Mouse (Mus musculus): Measurements from ENCODE around the gene Trub2.
"Not testable (repeated sequence)": the region's sequence is repeated elsewhere in the genome, so short reads cannot be mapped to it uniquely, and the experiment has no call there.

Trub2 gene

DNA sequence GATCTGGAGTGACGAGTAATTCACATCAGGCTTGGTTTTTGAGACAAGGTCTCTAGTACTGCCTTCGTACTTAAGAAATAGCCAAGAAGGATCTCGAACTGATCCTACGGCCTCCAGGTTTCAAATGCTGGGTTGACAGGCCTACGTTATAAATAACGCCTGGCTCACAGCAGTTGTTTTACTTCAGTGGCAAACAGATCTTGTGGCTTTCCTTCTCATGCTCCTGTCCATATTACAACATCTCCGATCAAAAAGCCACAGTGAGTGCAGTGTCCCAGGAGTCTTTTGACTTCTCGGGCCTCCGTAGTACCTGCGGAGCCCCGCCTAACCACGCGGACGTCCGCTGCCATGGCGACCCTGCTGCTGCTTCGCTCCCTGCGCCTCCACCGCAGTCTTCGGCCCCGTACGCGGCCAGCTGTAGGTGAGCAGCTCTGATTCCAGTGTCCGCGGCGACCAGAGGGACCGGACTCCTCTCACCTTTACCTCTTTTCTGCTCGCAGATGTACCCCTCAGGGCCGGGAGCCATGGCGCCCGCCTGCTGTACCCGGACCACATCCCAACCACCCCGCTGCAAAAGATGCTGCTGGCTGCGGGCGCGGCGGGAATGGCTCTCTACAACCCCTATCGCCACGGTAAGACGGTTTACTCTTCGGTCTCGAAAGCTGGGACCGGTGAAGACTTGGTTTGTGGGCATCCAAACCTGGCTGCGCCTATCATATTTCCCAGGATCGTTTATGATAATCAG is at the start of gene Trub2:
TSS of gene Trub2 (minus strand) at position 566 of the 745 bp plus-strand sequence.
- DNase-seq = peak; percentile 85

DNA sequence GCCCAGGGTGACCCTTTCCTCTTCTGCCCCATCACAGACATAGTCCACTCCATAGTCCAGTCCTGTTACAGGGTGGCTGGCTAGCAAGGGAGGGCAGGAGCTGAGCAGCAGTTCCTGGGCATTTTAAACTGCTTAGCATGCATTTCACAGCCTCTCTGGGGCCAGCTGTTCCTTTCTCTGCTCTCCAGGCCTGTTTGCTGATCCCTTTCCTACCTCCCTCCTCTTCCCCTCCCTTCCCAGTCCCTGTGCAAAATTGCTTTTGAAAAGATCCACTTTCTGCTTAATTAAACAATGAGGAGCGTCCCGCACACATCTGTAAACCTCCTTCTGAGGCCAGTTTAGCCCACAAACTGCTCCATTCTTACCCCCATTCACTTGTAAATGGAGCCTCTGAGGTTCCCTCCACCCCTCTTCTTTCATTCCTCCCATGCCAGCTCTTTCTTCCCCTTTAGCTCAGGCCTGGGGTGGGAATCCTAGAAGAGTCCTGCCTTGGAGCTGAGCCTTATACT is 47.1 kb upstream of the Trub2 start:
- DNase-seq = no peak

DNA sequence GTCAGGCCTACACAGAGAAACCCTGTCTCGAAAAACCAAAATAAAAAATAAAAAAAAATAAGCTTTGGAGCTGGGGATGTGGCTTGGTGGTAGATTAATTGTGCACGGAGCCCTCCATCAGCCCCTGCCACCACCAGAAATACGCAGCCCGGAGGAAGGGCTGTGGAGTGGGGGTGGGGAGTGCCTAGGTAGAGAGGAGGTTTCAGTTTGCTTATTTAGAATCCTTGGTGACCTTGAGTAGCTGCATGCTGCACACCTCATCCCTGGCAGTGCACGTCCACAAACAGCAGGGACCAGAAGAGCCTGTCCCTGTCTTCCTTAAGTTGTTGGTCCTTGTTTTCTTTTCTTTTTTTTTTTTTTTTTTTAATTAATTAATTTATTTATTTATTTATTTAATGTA is 45.5 kb upstream of the Trub2 start:
- no peak for DNase-seq

DNA sequence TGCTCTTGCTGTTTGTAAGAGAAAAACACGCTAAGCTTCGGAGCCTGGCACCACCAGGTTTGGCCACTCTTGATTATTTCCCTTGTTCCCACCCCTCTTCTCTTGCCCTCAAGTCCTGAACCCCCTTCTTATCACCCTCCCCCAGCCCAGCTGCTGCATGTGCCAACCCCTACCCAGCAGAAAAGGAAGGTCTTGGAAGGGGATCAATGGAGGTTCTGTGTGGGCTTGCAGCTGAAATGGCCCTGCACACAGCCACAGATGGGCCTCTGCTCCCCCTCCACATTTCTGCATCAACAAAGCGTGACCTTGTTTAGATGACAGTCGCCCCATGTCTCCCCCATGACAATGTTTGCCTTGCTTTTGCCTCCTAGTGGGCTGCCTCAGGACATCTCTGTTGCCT is 42.8 kb upstream of the Trub2 start:
- DNase-seq = peak; percentile 49

DNA sequence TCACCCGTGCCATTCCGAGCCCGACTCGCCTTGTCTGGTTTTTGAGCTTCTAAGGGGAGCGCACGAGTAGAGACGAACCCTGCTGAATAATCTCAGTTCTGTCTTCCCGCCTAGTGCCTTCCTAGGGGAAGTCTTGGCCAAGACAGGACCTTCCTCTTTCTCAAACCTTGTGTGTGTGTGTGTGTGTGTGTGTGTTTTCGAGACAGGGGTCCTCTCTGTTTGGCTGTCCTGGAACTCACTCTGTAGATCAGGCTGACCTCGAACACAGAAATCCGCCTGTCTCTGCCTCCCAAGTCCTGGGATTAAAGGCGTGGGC is 39.4 kb upstream of the Trub2 start:
- DNase-seq = no peak

DNA sequence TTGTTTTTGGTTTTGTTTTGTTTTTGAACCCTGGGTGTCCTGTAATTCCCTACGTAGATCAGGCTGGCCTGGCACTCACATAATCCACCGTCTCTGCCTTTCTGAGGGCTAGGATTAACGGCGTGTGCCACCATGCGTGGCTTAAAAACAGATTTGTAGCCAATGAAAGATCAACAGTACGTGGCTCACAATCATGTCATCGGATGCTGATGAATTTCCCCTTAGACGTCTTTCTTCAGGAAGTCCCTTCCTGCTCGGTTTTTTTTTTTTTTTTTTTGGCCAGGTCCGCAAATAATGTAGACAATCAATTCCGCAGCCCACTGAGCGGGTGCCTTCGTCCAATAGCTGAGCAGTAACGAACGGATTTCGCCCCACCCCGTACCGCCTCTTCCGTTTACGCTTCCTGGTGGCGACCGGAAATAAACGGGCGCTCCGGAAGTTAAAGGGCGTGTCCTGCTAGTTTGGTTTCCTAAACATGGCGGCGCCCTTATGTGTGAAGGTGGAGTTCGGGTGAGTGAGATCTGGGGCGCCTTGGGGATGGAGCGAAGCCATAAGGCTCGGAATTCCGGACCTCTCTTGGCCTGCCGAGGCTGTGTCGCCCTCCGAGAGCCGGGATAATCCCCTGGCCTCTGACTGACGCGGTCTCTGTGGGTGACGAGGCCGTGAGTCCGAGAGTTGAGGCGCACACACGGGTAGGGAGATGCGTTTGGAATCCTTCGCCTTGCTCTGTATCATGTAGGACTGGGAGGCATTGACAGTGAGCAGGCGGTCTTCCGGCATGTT is 38.8 kb upstream of the Trub2 start:
- peak; percentile 96 for DNase-seq

DNA sequence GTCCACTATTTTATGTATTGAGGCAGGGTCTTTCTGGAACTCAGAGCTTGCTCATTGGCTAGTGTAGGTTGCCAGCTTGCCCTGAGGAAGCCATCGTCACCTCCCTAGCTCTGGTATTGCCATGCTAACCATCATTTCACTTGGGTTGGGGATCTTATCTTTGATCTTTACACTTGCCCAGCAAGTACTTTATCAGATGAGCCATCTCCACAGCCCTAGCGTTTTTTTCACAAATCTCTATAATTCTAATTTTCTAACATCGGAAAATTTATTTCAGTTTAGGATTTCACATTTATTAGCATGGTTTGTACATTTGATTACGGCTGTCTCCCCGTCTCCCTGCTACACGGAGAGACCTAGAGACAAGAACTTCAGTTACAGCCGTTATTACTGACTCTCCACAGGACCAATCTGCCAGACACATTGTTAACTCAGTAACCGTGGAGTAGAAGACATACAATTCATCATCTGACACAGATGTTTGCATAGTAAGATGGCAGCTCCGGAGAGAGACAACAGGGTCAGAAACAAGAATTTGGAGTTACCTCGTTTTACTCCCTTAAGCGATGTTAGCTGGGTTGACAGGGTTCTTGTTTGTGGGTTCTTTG is 38.1 kb upstream of the Trub2 start:
- no peak for DNase-seq

DNA sequence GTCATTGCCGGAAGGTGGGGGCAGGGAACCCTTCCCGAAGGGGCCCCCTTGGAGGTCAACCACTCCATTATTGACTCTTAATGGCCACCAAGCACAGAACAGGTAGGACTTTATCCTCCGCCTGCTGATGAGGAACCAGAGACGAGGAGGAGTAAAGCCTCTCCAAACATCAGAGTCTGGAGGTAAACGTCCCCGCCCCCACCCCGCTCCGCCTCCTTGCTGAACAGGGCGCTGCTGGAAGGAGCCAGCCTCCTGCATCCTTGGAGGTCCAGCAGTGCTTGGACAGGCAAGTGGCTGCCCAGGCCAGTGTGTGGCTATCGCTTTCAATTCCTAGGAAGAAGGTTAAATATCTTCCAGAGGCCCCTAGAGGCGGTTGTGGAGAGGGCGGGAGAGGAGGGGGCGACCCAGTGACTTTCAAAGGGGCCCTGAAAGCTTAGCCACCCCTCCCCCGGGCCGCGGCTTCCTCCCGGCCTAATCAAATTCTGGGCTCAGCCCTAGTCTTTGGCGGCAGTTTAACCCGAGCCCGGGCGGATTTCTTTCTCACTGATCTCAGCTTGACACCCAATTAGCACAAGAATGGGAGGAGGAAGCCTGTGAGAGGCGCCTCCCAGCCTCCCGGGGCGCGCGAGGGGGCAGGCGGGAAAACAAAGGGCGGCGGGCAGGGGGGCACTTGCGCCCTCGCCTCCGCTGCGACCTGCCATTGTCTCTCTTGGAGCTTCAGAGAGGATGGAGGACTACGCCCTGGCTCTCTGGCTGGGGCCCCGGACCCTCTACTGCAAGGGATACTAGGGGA is 31.9 kb upstream of the Trub2 start, which contains the start of gene Urm1:
TSS of gene Urm1 (plus strand) at position 51 of the 793 bp plus-strand sequence.
- DNase-seq = peak; percentile 70

DNA sequence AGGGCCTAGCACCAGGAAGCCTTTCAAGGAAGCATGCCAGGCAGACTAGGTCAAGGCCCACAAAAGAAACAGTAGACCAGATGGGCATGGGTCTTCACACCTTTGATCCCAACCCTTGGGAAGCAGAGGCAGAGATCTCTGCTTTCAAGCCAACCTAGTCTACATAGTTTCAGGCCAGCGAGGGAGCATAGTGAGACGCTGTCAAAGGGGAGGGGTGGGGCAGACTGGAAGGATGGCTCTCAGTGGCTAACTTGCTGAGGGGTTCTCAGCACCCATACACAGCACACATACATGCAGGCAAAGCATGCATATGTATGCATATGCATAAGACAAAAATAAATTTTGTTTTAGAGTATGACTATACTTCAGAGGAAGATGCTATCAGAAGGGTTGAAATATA is 31.1 kb upstream of the Trub2 start:
- no peak for DNase-seq

DNA sequence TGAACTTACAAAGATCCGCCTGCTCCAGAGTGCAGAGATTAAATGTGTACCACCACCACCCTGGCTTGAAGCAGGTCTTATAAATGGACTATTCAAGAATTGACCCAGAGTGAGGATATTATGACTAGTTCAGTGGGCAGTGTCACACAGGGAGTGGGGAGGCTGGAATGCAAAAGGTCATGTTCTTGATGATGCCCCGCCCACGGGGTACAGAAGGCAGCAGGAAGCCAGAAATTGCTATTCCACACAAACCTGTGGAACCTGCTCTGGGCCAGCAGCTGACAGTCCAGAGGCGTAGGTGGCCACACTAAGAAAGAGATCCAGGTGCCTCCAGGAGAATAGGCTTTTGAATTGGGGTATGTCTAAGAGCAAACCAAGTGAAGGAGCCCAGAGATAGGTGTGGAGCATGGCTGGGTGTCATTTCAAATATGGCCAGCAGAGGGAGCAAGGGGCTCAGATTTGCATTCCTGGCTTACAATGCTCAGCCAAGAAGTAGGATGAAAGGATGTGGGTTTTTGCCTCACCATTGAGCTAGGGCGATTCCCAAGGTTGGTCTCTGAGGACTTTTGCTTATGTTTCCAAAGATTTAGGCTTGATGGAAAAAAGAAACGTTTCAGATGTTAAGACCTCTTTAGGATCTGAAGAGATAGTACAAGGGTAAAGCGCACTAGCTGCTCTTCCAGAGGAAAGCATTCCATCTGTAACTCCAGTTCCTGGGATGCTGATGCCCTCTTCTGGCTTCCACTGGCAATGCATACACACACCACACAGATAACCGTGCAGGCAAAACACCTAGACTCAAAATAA is 29.3 kb upstream of the Trub2 start:
- DNase-seq = peak; percentile 84

DNA sequence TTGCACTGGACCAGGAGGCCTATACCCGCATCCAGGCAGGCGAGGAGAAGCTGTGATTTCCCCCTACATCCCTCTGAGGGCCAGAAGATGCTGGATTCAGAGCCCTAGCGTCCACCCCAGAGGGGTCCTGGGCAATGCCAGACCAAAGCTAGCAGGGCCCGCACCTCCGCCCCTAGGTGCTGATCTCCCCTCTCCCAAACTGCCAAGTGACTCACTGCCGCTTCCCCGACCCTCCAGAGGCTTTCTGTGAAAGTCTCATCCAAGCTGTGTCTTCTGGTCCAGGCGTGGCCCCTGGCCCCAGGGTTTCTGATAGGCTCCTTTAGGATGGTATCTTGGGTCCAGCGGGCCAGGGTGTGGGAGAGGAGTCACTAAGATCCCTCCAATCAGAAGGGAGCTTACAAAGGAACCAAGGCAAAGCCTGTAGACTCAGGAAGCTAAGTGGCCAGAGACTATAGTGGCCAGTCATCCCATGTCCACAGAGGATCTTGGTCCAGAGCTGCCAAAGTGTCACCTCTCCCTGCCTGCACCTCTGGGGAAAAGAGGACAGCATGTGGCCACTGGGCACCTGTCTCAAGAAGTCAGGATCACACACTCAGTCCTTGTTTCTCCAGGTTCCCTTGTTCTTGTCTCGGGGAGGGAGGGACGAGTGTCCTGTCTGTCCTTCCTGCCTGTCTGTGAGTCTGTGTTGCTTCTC is 27.5 kb upstream of the Trub2 start:
- DNase-seq = no peak

DNA sequence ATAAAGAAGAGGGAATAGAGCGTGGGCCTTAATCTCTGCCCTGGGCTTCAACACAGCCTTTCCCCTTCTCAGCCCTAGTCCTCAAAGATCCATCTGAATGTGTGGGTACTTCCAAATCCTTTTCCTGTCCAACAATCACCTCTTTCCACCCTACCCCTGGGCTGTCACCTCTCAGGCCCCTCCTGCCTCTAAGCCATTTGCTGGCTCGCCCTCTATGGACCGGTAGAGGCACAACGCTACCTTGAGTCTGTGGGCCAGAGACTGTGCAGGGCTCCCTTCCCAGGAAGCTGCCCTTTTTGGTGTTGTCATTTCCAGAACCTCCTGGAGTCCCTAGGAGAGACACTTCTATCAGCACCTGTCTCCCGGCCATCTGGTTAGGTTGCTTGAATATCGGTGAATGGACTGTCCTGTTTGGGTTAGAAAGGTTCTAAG is 15.1 kb upstream of the Trub2 start:
- DNase-seq = peak; percentile 59

DNA sequence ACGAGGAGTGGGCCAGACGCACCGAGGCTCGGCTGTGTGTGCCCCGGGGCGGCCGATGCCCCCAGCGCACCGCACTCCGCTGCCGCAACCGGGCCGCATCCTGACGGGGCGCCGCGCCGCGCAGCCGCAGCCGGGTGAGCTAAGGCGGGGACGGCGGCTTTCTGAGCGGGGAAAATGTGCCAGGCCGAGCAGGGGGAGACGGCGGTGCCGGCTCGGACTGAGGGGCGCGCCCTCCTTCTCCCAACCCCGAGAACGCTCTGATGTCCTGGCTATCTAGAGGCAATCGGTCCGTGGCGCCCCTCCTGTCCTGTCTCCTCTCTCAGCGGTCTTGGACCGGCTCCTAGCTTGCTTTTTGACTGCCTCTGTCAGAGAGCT is 14.5 kb upstream of the Trub2 start:
- DNase-seq = no peak

DNA sequence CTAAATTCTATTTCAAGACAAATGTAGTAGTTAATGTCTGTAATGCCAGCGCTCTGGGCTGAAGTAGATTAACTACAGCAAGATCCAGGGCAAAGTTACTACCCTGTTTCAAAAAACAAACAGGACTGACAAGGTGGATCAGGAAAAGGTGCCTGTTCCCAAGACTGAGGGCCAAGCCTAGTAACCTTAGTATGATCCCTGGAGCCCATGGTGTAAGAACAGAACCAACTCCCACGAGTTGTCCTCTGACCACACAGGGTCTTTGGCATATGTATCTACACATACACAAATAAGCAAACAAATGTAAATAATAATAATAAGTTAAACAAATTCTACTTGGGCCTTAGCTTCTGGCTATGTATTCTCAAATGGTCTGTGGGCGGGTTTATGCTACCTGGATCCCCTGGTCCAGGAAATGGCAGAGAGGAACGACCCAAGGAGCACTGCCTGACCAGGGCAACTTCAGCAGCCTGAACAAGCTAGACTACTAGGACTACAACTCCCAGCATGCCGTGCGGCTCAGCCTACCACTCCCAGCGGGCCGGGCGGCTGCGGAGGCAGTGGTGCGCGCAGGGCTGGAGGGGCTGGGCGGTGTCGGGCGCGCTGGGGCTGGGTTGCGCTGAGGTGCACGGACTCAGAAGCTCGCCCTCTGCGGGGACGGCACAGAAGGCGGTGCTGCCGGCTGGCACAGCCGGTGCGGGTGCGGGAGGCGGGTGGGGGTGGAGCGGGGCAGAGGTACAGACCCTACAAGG is 13.9 kb upstream of the Trub2 start, which contains the start of gene Slc27a4:
TSS of gene Slc27a4 (plus strand) at position 560 of the 752 bp plus-strand sequence.
- peak; percentile 96 for DNase-seq

DNA sequence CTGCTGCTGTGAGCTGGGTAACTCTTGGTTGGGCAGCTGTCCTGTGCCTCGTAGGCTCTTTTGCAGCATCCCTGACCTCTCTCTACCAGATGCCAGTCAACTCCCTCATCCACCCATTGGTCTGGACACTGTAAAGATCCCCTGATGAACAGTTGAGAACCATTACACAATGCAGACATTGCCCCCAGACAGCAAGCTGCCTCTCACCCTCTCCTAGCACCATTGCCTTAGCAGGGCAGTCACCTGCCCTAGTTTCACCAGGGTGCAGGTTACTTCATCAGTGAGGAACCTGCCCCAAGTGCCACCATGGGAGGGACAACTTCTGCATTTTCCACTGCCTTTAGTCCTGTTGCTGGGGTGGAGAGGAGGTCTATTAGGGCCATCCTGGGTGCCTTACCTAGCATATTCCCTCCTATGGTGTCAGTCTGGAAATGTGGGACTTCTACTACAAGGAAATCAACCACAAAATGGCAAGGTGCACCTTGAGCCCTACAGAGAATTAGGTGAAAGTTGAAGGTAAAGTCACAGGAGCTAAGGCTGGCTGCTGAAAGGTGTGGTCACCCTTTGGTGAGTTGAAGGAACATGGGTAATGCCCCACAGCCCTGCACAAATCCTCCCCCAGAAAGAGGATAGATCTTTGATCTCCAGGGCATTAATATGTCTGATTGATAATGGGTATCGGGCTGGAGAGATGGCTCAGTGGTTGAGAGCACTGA is 4.6 kb upstream of the Trub2 start:
- no peak for DNase-seq

DNA sequence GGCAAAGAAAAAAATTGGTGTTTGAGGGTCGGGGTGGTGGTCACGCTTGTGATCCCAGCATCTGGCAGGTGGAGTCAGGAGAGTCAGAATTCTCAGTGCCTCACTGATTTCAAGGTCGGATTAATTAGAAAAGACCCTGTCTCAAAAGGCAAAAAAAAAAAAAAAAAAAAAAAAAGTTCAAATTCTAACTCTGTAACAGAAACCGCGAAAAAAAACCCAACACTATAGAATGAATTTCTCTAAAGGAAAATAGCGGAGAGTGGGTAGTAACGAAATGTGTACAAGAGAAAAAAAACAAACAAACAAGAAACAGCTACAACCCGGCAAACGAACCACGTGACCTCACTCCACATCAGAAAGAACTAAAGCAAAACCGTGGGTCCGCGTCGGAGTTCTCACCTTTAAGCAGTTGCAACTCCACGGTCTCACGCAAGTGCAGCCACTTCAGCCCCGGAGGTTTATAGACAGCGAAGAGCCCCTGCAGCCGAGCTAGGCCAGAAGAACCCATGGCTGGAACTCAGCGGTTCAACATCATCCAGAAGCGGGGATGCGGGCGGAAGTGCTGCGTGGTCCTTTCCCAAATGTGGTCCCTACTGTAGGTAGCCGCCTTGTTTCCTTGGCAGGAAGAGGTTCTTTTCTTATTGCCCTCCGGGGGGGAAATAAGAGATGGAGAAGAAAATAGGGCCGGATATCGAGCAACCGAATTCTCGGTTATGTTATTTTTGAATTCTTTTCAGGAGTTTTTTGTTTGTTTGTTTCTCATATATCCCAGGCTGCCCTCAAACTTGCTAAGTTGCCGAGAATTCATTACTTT is 991 bp downstream of the Trub2 start, which contains the start of gene Coq4:
TSS of gene Coq4 (plus strand) at position 390 of the 814 bp plus-strand sequence.
- peak; percentile 92 for DNase-seq

DNA sequence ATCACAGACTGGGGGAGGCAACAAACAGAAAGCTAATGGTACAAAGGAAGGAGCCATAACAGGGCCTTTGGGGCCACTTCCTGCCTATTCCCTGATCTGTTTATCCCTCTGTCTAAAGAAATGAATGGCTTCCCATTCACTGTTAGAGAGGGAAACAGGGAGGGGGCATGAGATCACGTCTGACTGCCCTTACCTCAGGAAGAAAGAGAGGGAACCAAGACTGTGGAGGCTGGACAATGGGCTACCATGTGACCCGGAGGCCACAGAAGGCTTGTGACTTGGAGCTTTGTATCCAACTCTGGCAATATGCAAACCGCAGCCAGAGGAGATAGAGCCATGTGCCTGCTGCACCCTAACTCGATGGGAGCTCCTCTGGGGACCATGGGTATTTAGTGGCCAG is 4.0 kb downstream of the Trub2 start:
- DNase-seq = no peak

DNA sequence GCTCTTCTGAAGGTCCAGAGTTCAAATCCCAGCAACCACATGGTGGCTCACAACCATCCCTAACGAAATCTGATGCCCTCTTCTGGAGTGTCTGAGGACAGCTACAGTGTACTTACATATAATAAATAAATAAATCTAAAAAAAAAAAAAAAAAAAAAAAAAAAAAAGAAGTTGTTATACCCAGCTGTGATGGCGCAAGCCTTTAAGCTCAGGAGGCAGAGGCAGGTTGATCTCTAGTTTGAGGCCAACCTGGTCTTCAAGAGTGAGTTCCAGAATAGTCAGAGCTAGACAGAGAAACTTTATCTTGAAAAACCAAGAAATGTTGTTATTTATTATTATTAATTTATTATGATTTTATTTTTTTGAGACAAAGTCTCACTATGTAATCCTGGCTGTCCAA is 7.0 kb downstream of the Trub2 start:
- DNase-seq = not testable (repeated sequence)

DNA sequence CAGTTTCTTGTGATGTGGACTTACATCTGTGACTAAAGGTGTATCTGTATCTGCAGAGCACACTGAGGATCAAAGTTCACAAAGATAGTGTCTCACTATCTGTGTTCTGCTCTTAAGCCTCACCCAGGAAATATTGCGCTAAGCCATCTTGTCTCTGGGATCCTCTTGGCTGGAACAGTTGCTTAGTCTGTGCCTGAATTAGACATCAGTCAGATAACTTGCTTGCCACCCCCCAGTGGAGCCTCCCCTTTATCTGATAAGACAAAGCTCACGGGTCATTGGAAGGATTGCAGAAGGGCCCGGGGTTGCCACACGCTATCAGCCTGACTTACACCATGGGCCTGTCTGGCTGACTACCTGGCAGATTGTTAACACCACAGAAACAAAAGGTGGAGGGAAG is 15.0 kb downstream of the Trub2 start:
- no peak for DNase-seq

All from cerebellum, adult 9-11 months (tissue).